In genomic region chr17:12203414-12203897, GRCm38 (mm10) we compare ENCODE assay signal across 8 mouse cellular contexts.
DNase-seq lines count a peak whose midpoint lies in the region; ATAC-seq and TF ChIP-seq lines count a peak whose summit lies in the region.
"Had no signal": no experiment of that assay in that cellular context is flagged by ENCODE, and none has a peak within 500 bp of the region (broad histone marks: within the 10 kb centered on the region; RNA-seq: fewer than 3 reads in every experiment).

No protein-coding gene starts in this region.

- no peak overlapping the region for H3K4me2 ChIP-seq in forebrain, postnatal 0 days (ENCODE audit: low read depth)
- peak overlapping the region; percentile 74 for H3K4me2 ChIP-seq in liver, embryonic 13.5 days
- H3K4me2 ChIP-seq: limb, embryonic 13.5 days had no signal

- H3K9me3 ChIP-seq in G1E (replicated peaks) = peaks cover 5% of the 10 kb centered on the region; the same call in 1 of the 2 replicates
- no peaks in the 10 kb centered on the region for H3K9me3 ChIP-seq in forebrain, postnatal 0 days (ENCODE audit: low read length)
- no peaks in the 10 kb centered on the region for H3K9me3 ChIP-seq in liver, embryonic 13.5 days (replicated peaks)
- H3K9me3 ChIP-seq: limb, embryonic 13.5 days had no signal

- H3K36me3 ChIP-seq in G1E (replicated peaks) = peaks cover 43% of the 10 kb centered on the region
- no peaks in the 10 kb centered on the region; the same call in 1 of the 2 replicates for H3K36me3 ChIP-seq in forebrain, postnatal 0 days (ENCODE audit: insufficient read depth)
- H3K36me3 ChIP-seq in liver, embryonic 13.5 days = peaks cover 29% of the 10 kb centered on the region

- peaks cover 84% of the 10 kb centered on the region for H3K4me1 ChIP-seq in G1E (ENCODE audit: insufficient read depth, low read depth, low read length)
- peaks cover 16% of the 10 kb centered on the region for H3K4me1 ChIP-seq in bone marrow, adult 2 months (ENCODE audit: control insufficient read depth, insufficient read depth, low read length)
- H3K4me1 ChIP-seq in forebrain, postnatal 0 days (ENCODE audit: insufficient read depth) = peaks cover 9% of the 10 kb centered on the region
- H3K4me1 ChIP-seq in liver, embryonic 13.5 days (replicated peaks) = peaks cover 97% of the 10 kb centered on the region

- H3K9ac ChIP-seq in forebrain, postnatal 0 days = no peak overlapping the region
- peak overlapping the region; percentile 88 for H3K9ac ChIP-seq in liver, embryonic 13.5 days
- H3K9ac ChIP-seq: limb, embryonic 13.5 days had no signal

- no peaks in the 10 kb centered on the region for H3K27me3 ChIP-seq in G1E (ENCODE audit: insufficient read depth, low read length)
- no peaks in the 10 kb centered on the region for H3K27me3 ChIP-seq in forebrain, postnatal 0 days (ENCODE audit: insufficient read depth, low read length)
- H3K27me3 ChIP-seq in liver, embryonic 13.5 days = no peaks in the 10 kb centered on the region
- H3K27me3 ChIP-seq: limb, embryonic 13.5 days had no signal

- no peak for ATAC-seq in G1E (ENCODE audit: extremely low read depth, insufficient number of reproducible peaks, low FRiP score, poor library complexity, severe bottlenecking)
- peak; percentile 75 for ATAC-seq in forebrain, postnatal 0 days
- no peak for ATAC-seq in liver, embryonic 13.5 days (ENCODE audit: low read depth)
- ATAC-seq in CD4-positive, CD25-positive, alpha-beta regulatory T cell, adult 4 months = no peak

- TF ChIP-seq CTCF in G1E (IDR thresholded peaks at IDR 0.05; ENCODE audit: low read depth, low read length) = no peak
- no peak for TF ChIP-seq CTCF in bone marrow, adult 2 months (IDR thresholded peaks at IDR 0.05; ENCODE audit: control insufficient read depth, insufficient read depth, low read length)
- TF ChIP-seq CTCF in forebrain, postnatal 0 days (IDR thresholded peaks at IDR 0.05; ENCODE audit: low read depth) = peak; percentile 40
- no peak; the same call in 1 of the 2 replicates for TF ChIP-seq CTCF in gastrocnemius, adult 2 months (IDR thresholded peaks at IDR 0.05)

- peak overlapping the region; percentile 62; the same call in 1 of the 2 replicates for H3K4me3 ChIP-seq in G1E (ENCODE audit: low read depth, low read length)
- no peak overlapping the region for H3K4me3 ChIP-seq in bone marrow, adult 2 months (replicated peaks; ENCODE audit: control insufficient read depth, low read depth, low read length)
- H3K4me3 ChIP-seq in forebrain, postnatal 0 days (ENCODE audit: low read depth, low read length) = no peak overlapping the region
- H3K4me3 ChIP-seq in liver, embryonic 13.5 days (replicated peaks) = no peak overlapping the region
- no peak overlapping the region for H3K4me3 ChIP-seq in gastrocnemius, adult 2 months
- H3K4me3 ChIP-seq: limb, embryonic 13.5 days had no signal

- DNase-seq in G1E (ENCODE audit: low spot score) = no peak
- DNase-seq in forebrain, postnatal 0 days = peak; percentile 71
- no peak for DNase-seq in liver, embryonic 13.5 days
- DNase-seq in T-cell, adult 2 months (ENCODE audit: low spot score) = no peak
- DNase-seq in gastrocnemius, adult 2 months = no peak

- intact Hi-C loops in gastrocnemius, adult 2 months (cut with DNase I) = loop anchor here (10.0 kb wide), 1 partner anchor 79 kb away; no protein-coding TSS in a partner anchor

- TF ChIP-seq POLR2A in bone marrow, adult 2 months (IDR thresholded peaks at IDR 0.05; ENCODE audit: borderline replicate concordance, control insufficient read depth, low read depth, low read length) = no peak

- WGBS in bone marrow, adult 2 months = 82% methylated on average over 15 of the region's 15 CpGs
- WGBS in forebrain, postnatal 0 days = 32% methylated on average over 15 of the region's 15 CpGs
- 82% methylated on average over 15 of the region's 15 CpGs for WGBS in liver, embryonic 13.5 days (ENCODE audit: insufficient replicate concordance)

- peak overlapping the region; percentile 49 for H3K27ac ChIP-seq in bone marrow, adult 2 months (ENCODE audit: control insufficient read depth, insufficient read depth, low read depth, low read length, poor library complexity)
- no peak overlapping the region for H3K27ac ChIP-seq in forebrain, postnatal 0 days (ENCODE audit: low read depth, low read length)
- peak overlapping the region; percentile 100 for H3K27ac ChIP-seq in liver, embryonic 13.5 days
- H3K27ac ChIP-seq in gastrocnemius, adult 2 months = no peak overlapping the region

Comparison
In these comparisons a context has a peak if more than half of its experiments do, and no peak if none do; other contexts are left out.
1. H3K27ac ChIP-seq: peak in bone marrow, adult 2 months (single experiment) and liver, embryonic 13.5 days (single experiment); none in forebrain, postnatal 0 days (single experiment) and gastrocnemius, adult 2 months (single experiment).